ENCODE assay signal across 14 mouse cellular contexts in genomic region chr17:29947271-29947714, GRCm38 (mm10). TPM values are rescaled to one million over a fixed set of nuclear protein-coding genes. Genes with fewer than 3 reads are reported as not detected.
DNase-seq lines count a peak whose midpoint lies in the region; ATAC-seq lines count a peak whose summit lies in the region.
"Had no signal": no experiment of that assay in that cellular context is flagged by ENCODE, and none has a peak within 500 bp of the region (broad histone marks: within the 10 kb centered on the region; RNA-seq: fewer than 3 reads in every experiment).

No protein-coding gene starts in this region.

- no peak overlapping the region for H3K4me3 ChIP-seq in hindbrain, embryonic 14.5 days (replicated peaks; ENCODE audit: low read length)
- H3K4me3 ChIP-seq in midbrain, embryonic 15.5 days, result no peak overlapping the region
- H3K4me3 ChIP-seq: liver, embryonic 13.5 days had no signal

- H3K27me3 ChIP-seq in hindbrain, embryonic 14.5 days (ENCODE audit: control insufficient read depth, insufficient read depth, low read length), result no peaks in the 10 kb centered on the region
- H3K27me3 ChIP-seq in midbrain, embryonic 15.5 days (replicated peaks), result no peaks in the 10 kb centered on the region

- H3K4me2 ChIP-seq in hindbrain, embryonic 14.5 days (replicated peaks), result no peak overlapping the region
- no peak overlapping the region for H3K4me2 ChIP-seq in midbrain, embryonic 15.5 days
- H3K4me2 ChIP-seq: liver, embryonic 13.5 days had no signal

- H3K4me1 ChIP-seq in hindbrain, embryonic 14.5 days (replicated peaks; ENCODE audit: control insufficient read depth, insufficient read depth, low read length), result 0 out of 2 replicates have a peak, but pooled peaks cover 11% of the 10 kb centered on the region
- peaks cover 5% of the 10 kb centered on the region for H3K4me1 ChIP-seq in midbrain, embryonic 15.5 days
- H3K4me1 ChIP-seq: liver, embryonic 13.5 days had no signal

- 37% methylated on average over 5 of the region's 5 CpGs for WGBS in hindbrain, embryonic 14.5 days
- 21% methylated on average over 5 of the region's 5 CpGs for WGBS in midbrain, embryonic 15.5 days

- H3K9me3 ChIP-seq in hindbrain, embryonic 14.5 days (ENCODE audit: control insufficient read depth, low read length), result no peaks in the 10 kb centered on the region
- H3K9me3 ChIP-seq in midbrain, embryonic 15.5 days, result no peaks in the 10 kb centered on the region
- H3K9me3 ChIP-seq: liver, embryonic 13.5 days had no signal

- ATAC-seq in hindbrain, embryonic 14.5 days (ENCODE audit: low FRiP score), result peak; percentile 51; the same call in 1 of the 2 replicates
- ATAC-seq in midbrain, embryonic 15.5 days (replicated peaks), result peak; percentile 71
- ATAC-seq: intestine, postnatal 0 days; lung, postnatal 0 days had no signal

- no peak overlapping the region for H3K9ac ChIP-seq in hindbrain, embryonic 14.5 days
- H3K9ac ChIP-seq in midbrain, embryonic 15.5 days, result no peak overlapping the region
- H3K9ac ChIP-seq: liver, embryonic 13.5 days had no signal

- H3K27ac ChIP-seq in hindbrain, embryonic 14.5 days, result no peak overlapping the region
- H3K27ac ChIP-seq in midbrain, embryonic 15.5 days, result no peak overlapping the region
- H3K27ac ChIP-seq: liver, embryonic 13.5 days; stomach, postnatal 0 days had no signal

- peak; percentile 86 to 87 for DNase-seq in cerebellum, postnatal 14 days
- DNase-seq in cerebellum, adult 11 months, result no peak
- DNase-seq in kidney, adult 9 months, result peak; percentile 23
- no peak for DNase-seq in kidney, postnatal 10 days
- DNase-seq in hindbrain, embryonic 14.5 days (ENCODE audit: low spot score), result peak; percentile 39
- DNase-seq in thymus, postnatal 14 days, result no peak
- DNase-seq in adrenal gland, adult (ENCODE audit: inconsistent age in 2 of 2, low spot score in 1 of 2), result no peak
- DNase-seq: adrenal gland, adult 8-10 months; heart, adult 11 months; liver, embryonic 13.5 days had no signal

- no peaks in the 10 kb centered on the region for H3K36me3 ChIP-seq in hindbrain, embryonic 14.5 days (replicated peaks; ENCODE audit: control insufficient read depth, insufficient read depth)
- H3K36me3 ChIP-seq in midbrain, embryonic 15.5 days (replicated peaks), result no peaks in the 10 kb centered on the region
- H3K36me3 ChIP-seq: liver, embryonic 13.5 days had no signal

RNA-seq across cellular contexts. Expression of gene Mdga1, which starts 22.6 kb away (rescaled TPM):
- 17.0 and 17.6 TPM in 2 replicates for polyA plus RNA-seq in hindbrain, embryonic 14.5 days (2014; fragmentation: Nextera tagmentation; extraction: Ambion mirVana)
- 19.6 and 22.0 TPM in 2 replicates for polyA plus RNA-seq in midbrain, embryonic 15.5 days (2015; fragmentation: Nextera tagmentation; extraction: Ambion mirVana)

RNA-seq across cellular contexts. Expression of gene Zfand3, which starts 57.2 kb away (rescaled TPM):
- polyA plus RNA-seq in hindbrain, embryonic 14.5 days (2014; fragmentation: Nextera tagmentation; extraction: Ambion mirVana), result 40.4 and 43.2 TPM in 2 replicates
- 51.0 and 58.0 TPM in 2 replicates for polyA plus RNA-seq in midbrain, embryonic 15.5 days (2015; fragmentation: Nextera tagmentation; extraction: Ambion mirVana)

Comparison
In these comparisons a context has a peak if more than half of its experiments do, and no peak if none do; other contexts are left out.
1. DNase-seq: peak in cerebellum, postnatal 14 days (2 of 2), kidney, adult 9 months (single experiment) and hindbrain, embryonic 14.5 days (single experiment); none in cerebellum, adult 11 months (single experiment), kidney, postnatal 10 days (single experiment), thymus, postnatal 14 days (single experiment) and adrenal gland, adult (0 of 2).